Mouse (Mus musculus): ENCODE measurements around the gene Dgkd.

- no peak for TF ChIP-seq CTCF (IDR thresholded peaks at IDR 0.05; ENCODE audit: low read depth)
- no peak for TF ChIP-seq EP300 (optimal IDR thresholded peaks at IDR 0.05)
Measured at GRCm38 (mm10) chr1:87856823-87857222, 3.7 kb downstream of the Dgkd start.
